Mouse (Mus musculus) heart, embryonic 15.5 days (tissue): ENCODE results near the gene Tiam1. TPM values are rescaled to one million over a fixed set of nuclear protein-coding genes. Genes with fewer than 3 reads are reported as not detected.

Experiments used
- ATAC-seq: fragments of 200-750 bp; cut with Nextera tagmentation; replicated peaks from 2 replicates; pipeline ENCODE4 v1.8.0; 2017; ENCODE audit warnings: low read depth, moderate TSS enrichment; ENCODE audit not compliant: insufficient number of reproducible peaks, insufficient read depth, low FRiP score
- H3K27ac ChIP-seq: fragments of 300-500 bp; sonication (generic); 2 replicates; pipeline ENCODE4 v1.5.1; 2015; ENCODE audit warnings: mild to moderate bottlenecking, inconsistent platforms
- H3K27me3 ChIP-seq: fragments of 300-500 bp; sonication (generic); 2 replicates; pipeline ENCODE4 v1.6.1; 2015; ENCODE audit warnings: inconsistent platforms
- H3K36me3 ChIP-seq: fragments of 300-500 bp; sonication (generic); 2 replicates; pipeline ENCODE4 v1.6.1; 2015; ENCODE audit warnings: mild to moderate bottlenecking, inconsistent platforms
- H3K4me1 ChIP-seq: fragments of 300-500 bp; sonication (generic); replicated peaks from 2 replicates; pipeline ENCODE4 v1.6.1; 2015; ENCODE audit warnings: inconsistent platforms
- H3K4me2 ChIP-seq: fragments of 300-500 bp; sonication (generic); 2 replicates; pipeline ENCODE4 v1.6.1; 2015; ENCODE audit warnings: inconsistent platforms, mild to moderate bottlenecking, moderate library complexity
- H3K4me3 ChIP-seq: fragments of 300-500 bp; sonication (generic); 2 replicates; pipeline ENCODE4 v1.5.1; 2015; ENCODE audit warnings: mild to moderate bottlenecking, inconsistent platforms
- H3K9ac ChIP-seq: fragments of 300-500 bp; sonication (generic); 2 replicates; pipeline ENCODE4 v1.6.1; 2015; ENCODE audit warnings: mild to moderate bottlenecking, inconsistent platforms
- H3K9me3 ChIP-seq: fragments of 300-500 bp; sonication (generic); replicated peaks from 2 replicates; pipeline ENCODE4 v1.6.1; 2016; ENCODE audit warnings: inconsistent platforms
- WGBS: fragments of 180-500 bp; shearing (Covaris S2); methylation state at CpG from one replicate; pipeline ENCODE4 v1.1.7; 2015; ENCODE audit warnings: mixed read lengths; 5-methylcytosine and 5-hydroxymethylcytosine counted together
- polyA plus RNA-seq: library from polyadenylated mRNA; unstranded; fragments of >200 nt; fragmentation: Nextera tagmentation; extraction: Ambion mirVana; gene quantifications from 2 replicates; pipeline ENCODE4 v1.2.1, GENCODE M21; 2015

Tiam1 gene
- polyA plus RNA-seq, 1 experiment from 2014 or later = 7.6 TPM

- H3K36me3 ChIP-seq = no peaks in the 10 kb centered on the region
- no peaks in the 10 kb centered on the region for H3K9me3 ChIP-seq
- H3K4me2 ChIP-seq = peak overlapping the region; percentile 12; the same call in 1 of the 2 replicates
- H3K4me1 ChIP-seq = peaks cover 20% of the 10 kb centered on the region
- H3K27me3 ChIP-seq = no peaks in the 10 kb centered on the region
- H3K4me3 ChIP-seq = no peak overlapping the region
- WGBS = 44% methylated on average over 19 of the region's 19 CpGs
- H3K9ac ChIP-seq = no peak overlapping the region
- H3K27ac ChIP-seq = peak overlapping the region; percentile 55
- ATAC-seq = 0 out of 2 replicates have a peak, but pooled peaks have one; percentile 28
These were observed 14.6 kb downstream of the Tiam1 start for GRCm38 (mm10) chr16:90128817-90129587.

- Histone ChIP-seq H3K9me3 (no peaks in the 10 kb centered on the region), H3K27ac (peak overlapping the region; percentile 55), H3K4me3 (no peak overlapping the region), H3K4me1 (peaks cover 20% of the 10 kb centered on the region), H3K4me2 (0 out of 2 replicates have a peak overlapping the region, but pooled peaks have one; percentile 12), H3K9ac (no peak overlapping the region), H3K27me3 (no peaks in the 10 kb centered on the region), H3K36me3 (no peaks in the 10 kb centered on the region)
- 53% methylated on average over 8 of the region's 8 CpGs for WGBS
- no peak for ATAC-seq
These were observed 15.2 kb downstream of the Tiam1 start for GRCm38 (mm10) chr16:90128361-90128760.

- Histone ChIP-seq H3K4me3 (no peak overlapping the region), H3K27ac (no peak overlapping the region), H3K9ac (no peak overlapping the region), H3K36me3 (no peaks in the 10 kb centered on the region), H3K4me1 (peaks cover 28% of the 10 kb centered on the region), H3K4me2 (no peak overlapping the region), H3K27me3 (no peaks in the 10 kb centered on the region), H3K9me3 (no peaks in the 10 kb centered on the region)
- 64% methylated on average over 21 of the region's 21 CpGs for WGBS
- ATAC-seq = no peak
These were observed 18.0 kb downstream of the Tiam1 start for GRCm38 (mm10) chr16:90125318-90126314.

- no peaks in the 10 kb centered on the region for H3K9me3 ChIP-seq
- no peak overlapping the region for H3K27ac ChIP-seq
- no peak overlapping the region for H3K4me3 ChIP-seq
- no peak overlapping the region for H3K9ac ChIP-seq
- H3K4me2 ChIP-seq = no peak overlapping the region
- ATAC-seq = 0 out of 2 replicates have a peak, but pooled peaks have one; percentile 32
- H3K27me3 ChIP-seq = no peaks in the 10 kb centered on the region
- WGBS = 73% methylated on average over 6 of the region's 6 CpGs
- peaks cover 19% of the 10 kb centered on the region for H3K4me1 ChIP-seq
- no peaks in the 10 kb centered on the region for H3K36me3 ChIP-seq
These were observed 20.5 kb downstream of the Tiam1 start for GRCm38 (mm10) chr16:90123091-90123490.

GRCm38 (mm10) chr16:90122439-90122838, 21.1 kb downstream of the Tiam1 start:
- 81% methylated on average over 9 of the region's 9 CpGs for WGBS
- H3K4me1 ChIP-seq = peaks cover 19% of the 10 kb centered on the region
- H3K36me3 ChIP-seq = no peaks in the 10 kb centered on the region
- H3K4me2 ChIP-seq = no peak overlapping the region
- H3K9ac ChIP-seq = no peak overlapping the region
- no peaks in the 10 kb centered on the region for H3K9me3 ChIP-seq
- H3K4me3 ChIP-seq = no peak overlapping the region
- H3K27me3 ChIP-seq = no peaks in the 10 kb centered on the region
- no peak for ATAC-seq
- H3K27ac ChIP-seq = peak overlapping the region; percentile 1; the same call in 1 of the 2 replicates

GRCm38 (mm10) chr16:90121799-90122198, 21.8 kb downstream of the Tiam1 start:
- WGBS = 56% methylated on average over 13 of the region's 13 CpGs
- ATAC-seq = 0 out of 2 replicates have a peak, but pooled peaks have one; percentile 45
- Histone ChIP-seq H3K36me3 (no peaks in the 10 kb centered on the region), H3K27ac (peak overlapping the region; percentile 1; the same call in 1 of the 2 replicates), H3K4me1 (peaks cover 13% of the 10 kb centered on the region), H3K4me2 (no peak overlapping the region), H3K9me3 (no peaks in the 10 kb centered on the region), H3K9ac (no peak overlapping the region), H3K27me3 (no peaks in the 10 kb centered on the region), H3K4me3 (no peak overlapping the region)

- Histone ChIP-seq H3K9ac (no peak overlapping the region), H3K36me3 (no peaks in the 10 kb centered on the region), H3K4me2 (no peak overlapping the region), H3K9me3 (no peaks in the 10 kb centered on the region), H3K27ac (no peak overlapping the region), H3K4me3 (no peak overlapping the region), H3K27me3 (no peaks in the 10 kb centered on the region), H3K4me1 (peaks cover 8% of the 10 kb centered on the region)
- 94% methylated on average over 4 of the region's 4 CpGs for WGBS
- no peak for ATAC-seq
These were observed 23.6 kb downstream of the Tiam1 start for GRCm38 (mm10) chr16:90119969-90120368.

GRCm38 (mm10) chr16:90116637-90117182, 26.9 kb downstream of the Tiam1 start:
- ATAC-seq = no peak
- Histone ChIP-seq H3K27me3 (no peaks in the 10 kb centered on the region), H3K36me3 (no peaks in the 10 kb centered on the region), H3K9me3 (no peaks in the 10 kb centered on the region), H3K4me2 (no peak overlapping the region), H3K4me3 (no peak overlapping the region), H3K4me1 (no peaks in the 10 kb centered on the region), H3K9ac (no peak overlapping the region), H3K27ac (no peak overlapping the region)
- 87% methylated on average over 13 of the region's 13 CpGs for WGBS

GRCm38 (mm10) chr16:90112577-90113155, 30.9 kb downstream of the Tiam1 start:
- no peak overlapping the region for H3K4me3 ChIP-seq
- H3K9me3 ChIP-seq = no peaks in the 10 kb centered on the region
- no peaks in the 10 kb centered on the region for H3K27me3 ChIP-seq
- H3K27ac ChIP-seq = no peak overlapping the region
- no peaks in the 10 kb centered on the region for H3K4me1 ChIP-seq
- no peak overlapping the region for H3K9ac ChIP-seq
- H3K4me2 ChIP-seq = no peak overlapping the region
- no peak for ATAC-seq
- WGBS = 82% methylated on average over 11 of the region's 11 CpGs
- no peaks in the 10 kb centered on the region for H3K36me3 ChIP-seq

- H3K36me3 ChIP-seq = no peaks in the 10 kb centered on the region
- H3K27ac ChIP-seq = no peak overlapping the region
- no peak overlapping the region for H3K9ac ChIP-seq
- no peak for ATAC-seq
- no peak overlapping the region for H3K4me2 ChIP-seq
- no peaks in the 10 kb centered on the region for H3K27me3 ChIP-seq
- WGBS = 67% methylated on average over 3 of the region's 3 CpGs
- H3K9me3 ChIP-seq = no peaks in the 10 kb centered on the region
- no peak overlapping the region for H3K4me3 ChIP-seq
- H3K4me1 ChIP-seq = 0 out of 2 replicates have a peak, but pooled peaks cover 2% of the 10 kb centered on the region
These were observed 34.1 kb downstream of the Tiam1 start for GRCm38 (mm10) chr16:90109500-90109899.
